Mouse (Mus musculus) midbrain, postnatal 0 days (tissue): ENCODE measurements around the gene Cacna1i. TPM values are rescaled to one million over a fixed set of nuclear protein-coding genes. Genes with fewer than 3 reads are reported as not detected.

Source experiments
- ATAC-seq: fragments of 200-750 bp; cut with Nextera tagmentation; 2 replicates; pipeline ENCODE4 v1.8.0; 2017; ENCODE audit warnings: moderate number of reproducible peaks, mild to moderate bottlenecking, moderate TSS enrichment, moderate library complexity; ENCODE audit not compliant: low FRiP score
- DNase-seq: peaks from one replicate; pipeline ENCODE4 v3.0.0-alpha.2; 2015; ENCODE audit warnings: low spot score
- H3K27ac ChIP-seq: fragments of 300-500 bp; sonication (generic); 2 replicates; pipeline ENCODE4 v1.5.1; 2014; ENCODE audit warnings: low read depth, mild to moderate bottlenecking, low read length, mixed read lengths
- H3K27me3 ChIP-seq: fragments of 300-500 bp; sonication (generic); 2 replicates; pipeline ENCODE4 v1.6.1; 2014; ENCODE audit warnings: low read length, control low read depth, mixed read lengths; ENCODE audit not compliant: insufficient read depth
- H3K36me3 ChIP-seq: fragments of 300-500 bp; sonication (generic); 2 replicates; pipeline ENCODE4 v1.6.1; 2014; ENCODE audit warnings: low read length, control low read depth, mixed read lengths; ENCODE audit not compliant: insufficient read depth
- H3K4me1 ChIP-seq: fragments of 300-500 bp; sonication (generic); 2 replicates; pipeline ENCODE4 v1.6.1; 2014; ENCODE audit warnings: mild to moderate bottlenecking, control low read depth, antibody characterized with exemption, low read length, mixed read lengths; ENCODE audit not compliant: insufficient read depth
- H3K4me2 ChIP-seq: fragments of 300-500 bp; sonication (generic); 2 replicates; pipeline ENCODE4 v1.6.1; 2014; ENCODE audit warnings: low read depth, mild to moderate bottlenecking, low read length, mixed read lengths; ENCODE audit not compliant: poor library complexity, severe bottlenecking
- H3K4me3 ChIP-seq: fragments of 300-500 bp; sonication (generic); 2 replicates; pipeline ENCODE4 v1.5.1; 2014; ENCODE audit warnings: low read depth, mild to moderate bottlenecking, low read length, moderate library complexity
- H3K9ac ChIP-seq: fragments of 300-500 bp; sonication (generic); replicated peaks from 2 replicates; pipeline ENCODE4 v1.6.1; 2014; ENCODE audit warnings: mild to moderate bottlenecking, low read length, moderate library complexity, mixed read lengths; ENCODE audit not compliant: poor library complexity, severe bottlenecking
- H3K9me3 ChIP-seq: fragments of 300-500 bp; sonication (generic); 2 replicates; pipeline ENCODE4 v1.6.1; 2016; ENCODE audit warnings: low read length, control low read depth
- CTCF ChIP-seq: IDR thresholded peaks from 2 replicates; pipeline ENCODE4 v1.5.1; 2016; ENCODE audit warnings: antibody characterized with exemption, mild to moderate bottlenecking
- WGBS: fragments of 180-500 bp; shearing (Covaris S2); extraction: QIAGEN DNeasy Blood & Tissue Kit; methylation state at CpG from one replicate; pipeline ENCODE4 v1.1.7; 2014; 5-methylcytosine and 5-hydroxymethylcytosine counted together
- polyA plus RNA-seq: library from polyadenylated mRNA; unstranded; fragments of >200 nt; fragmentation: Nextera tagmentation; extraction: Ambion mirVana; gene quantifications from 2 replicates; pipeline ENCODE4 v1.2.1, GENCODE M21; 2015
- total RNA-seq: library from RNA; depleted of rRNA; stranded (reverse); fragments of >200 nt; gene quantifications from 2 replicates; pipeline ENCODE4 v1.2.3, GENCODE M21; 2014

Gene Cacna1i
- total and polyA plus RNA-seq, 2 experiments from 2014 or later = 1.1 to 14.6 TPM

GRCm38 (mm10) chr15:80263610-80264575 lies 23.1 kb upstream of the Cacna1i start, which contains the start of gene Rps19bp1:
TSS of gene Rps19bp1 (minus strand) at chr15:80264315.
- Histone ChIP-seq H3K9ac (peak within 1 kb of the TSS; percentile 86), H3K4me1 (peaks cover 7% of the 10 kb centered on the region; the same call in 1 of the 2 replicates), H3K4me2 (peak within 1 kb of the TSS; percentile 83), H3K9me3 (no peaks in the 10 kb centered on the region), H3K27ac (peak within 1 kb of the TSS; percentile 48; the same call in 1 of the 2 replicates), H3K27me3 (no peaks in the 10 kb centered on the region), H3K36me3 (peaks cover 11% of the 10 kb centered on the region), H3K4me3 (peak within 1 kb of the TSS; percentile 76)
- 1% methylated on average over 63 of the region's 66 CpGs for WGBS
- no peak; the same call in 1 of the 2 replicates for TF ChIP-seq CTCF
- DNase-seq (peak; percentile 94), ATAC-seq (peak; percentile 86)

- Histone ChIP-seq H3K27ac (no peak overlapping the region), H3K4me3 (no peak overlapping the region), H3K36me3 (no peaks in the 10 kb centered on the region), H3K27me3 (no peaks in the 10 kb centered on the region), H3K9me3 (no peaks in the 10 kb centered on the region), H3K9ac (no peak overlapping the region), H3K4me2 (no peak overlapping the region), H3K4me1 (peaks cover 7% of the 10 kb centered on the region; the same call in 1 of the 2 replicates)
- 0% methylated on average over 2 of the region's 2 CpGs for whole genome bisulfite sequencing
- DNase-seq = peak; percentile 93
- peak; percentile 99 for TF ChIP-seq CTCF
- peak; percentile 53; the same call in 1 of the 2 replicates for ATAC-seq
These were observed 20.8 kb upstream of the Cacna1i start for GRCm38 (mm10) chr15:80266281-80266680.

GRCm38 (mm10) chr15:80271858-80272396 lies 15.1 kb upstream of the Cacna1i start:
- peak; percentile 56 for DNase-seq
- TF ChIP-seq CTCF = no peak
- no peak for ATAC-seq
- Histone ChIP-seq H3K4me2 (no peak overlapping the region), H3K27me3 (no peaks in the 10 kb centered on the region), H3K9me3 (no peaks in the 10 kb centered on the region), H3K36me3 (no peaks in the 10 kb centered on the region), H3K9ac (no peak overlapping the region), H3K4me3 (no peak overlapping the region), H3K4me1 (no peaks in the 10 kb centered on the region), H3K27ac (no peak overlapping the region)
- WGBS = 34% methylated on average over 3 of the region's 3 CpGs

GRCm38 (mm10) chr15:80277107-80277506 lies 9.9 kb upstream of the Cacna1i start:
- WGBS = 32% methylated on average over 9 of the region's 9 CpGs
- no peaks in the 10 kb centered on the region for H3K27me3 ChIP-seq
- no peak overlapping the region for H3K27ac ChIP-seq
- no peaks in the 10 kb centered on the region for H3K4me1 ChIP-seq
- DNase-seq = peak; percentile 71
- no peaks in the 10 kb centered on the region for H3K36me3 ChIP-seq
- peak; percentile 81 for TF ChIP-seq CTCF
- H3K4me3 ChIP-seq = no peak overlapping the region
- H3K4me2 ChIP-seq = no peak overlapping the region
- H3K9me3 ChIP-seq = no peaks in the 10 kb centered on the region
- no peak for ATAC-seq
- H3K9ac ChIP-seq = no peak overlapping the region

GRCm38 (mm10) chr15:80277625-80278024 lies 9.4 kb upstream of the Cacna1i start:
- 2% methylated on average over 6 of the region's 6 CpGs for WGBS
- Histone ChIP-seq H3K36me3 (no peaks in the 10 kb centered on the region), H3K4me3 (no peak overlapping the region), H3K4me1 (no peaks in the 10 kb centered on the region), H3K9ac (no peak overlapping the region), H3K9me3 (no peaks in the 10 kb centered on the region), H3K27me3 (no peaks in the 10 kb centered on the region), H3K27ac (no peak overlapping the region), H3K4me2 (no peak overlapping the region)
- DNase-seq = peak; percentile 45
- ATAC-seq = no peak
- no peak for TF ChIP-seq CTCF
